Mouse (Mus musculus) kidney, postnatal 10 days (tissue): ENCODE measurements around the gene Nid1.
"Not testable (repeated sequence)": the region's sequence is repeated elsewhere in the genome, so short reads cannot be mapped to it uniquely, and the experiment has no call there.

Source experiments
- DNase-seq: peaks from one replicate; pipeline ENCODE4 v3.0.0; 2021; ENCODE audit warnings: mixed read lengths

The Nid1 gene

DNA sequence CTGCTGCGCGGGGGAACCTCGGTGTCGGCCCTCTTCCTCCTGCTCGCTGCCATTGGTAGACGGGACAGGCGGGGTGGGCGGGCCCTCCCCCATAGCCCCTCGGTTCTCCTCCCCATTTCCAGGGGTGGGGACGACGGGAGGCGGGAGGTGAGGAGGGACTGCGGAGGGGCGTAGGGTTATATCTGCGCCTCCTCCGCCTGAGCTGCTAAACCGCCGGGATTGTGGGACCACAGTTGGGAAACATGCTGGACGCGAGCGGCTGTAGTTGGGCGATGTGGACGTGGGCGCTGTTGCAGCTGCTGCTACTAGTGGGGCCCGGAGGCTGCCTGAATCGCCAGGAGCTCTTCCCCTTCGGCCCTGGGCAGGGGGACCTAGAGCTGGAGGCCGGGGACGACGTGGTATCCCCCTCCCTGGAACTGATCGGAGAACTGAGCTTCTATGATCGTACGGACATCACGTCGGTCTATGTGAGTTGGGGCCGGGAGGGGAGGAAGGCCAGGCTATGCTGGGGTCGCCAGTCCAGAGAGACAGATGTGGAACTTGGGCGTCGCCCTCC, at the start of gene Nid1:
Gene Nid1, plus strand, starts transcription at position 92 of the 556 bp plus-strand sequence.
- peak; percentile 56 for DNase-seq

DNA sequence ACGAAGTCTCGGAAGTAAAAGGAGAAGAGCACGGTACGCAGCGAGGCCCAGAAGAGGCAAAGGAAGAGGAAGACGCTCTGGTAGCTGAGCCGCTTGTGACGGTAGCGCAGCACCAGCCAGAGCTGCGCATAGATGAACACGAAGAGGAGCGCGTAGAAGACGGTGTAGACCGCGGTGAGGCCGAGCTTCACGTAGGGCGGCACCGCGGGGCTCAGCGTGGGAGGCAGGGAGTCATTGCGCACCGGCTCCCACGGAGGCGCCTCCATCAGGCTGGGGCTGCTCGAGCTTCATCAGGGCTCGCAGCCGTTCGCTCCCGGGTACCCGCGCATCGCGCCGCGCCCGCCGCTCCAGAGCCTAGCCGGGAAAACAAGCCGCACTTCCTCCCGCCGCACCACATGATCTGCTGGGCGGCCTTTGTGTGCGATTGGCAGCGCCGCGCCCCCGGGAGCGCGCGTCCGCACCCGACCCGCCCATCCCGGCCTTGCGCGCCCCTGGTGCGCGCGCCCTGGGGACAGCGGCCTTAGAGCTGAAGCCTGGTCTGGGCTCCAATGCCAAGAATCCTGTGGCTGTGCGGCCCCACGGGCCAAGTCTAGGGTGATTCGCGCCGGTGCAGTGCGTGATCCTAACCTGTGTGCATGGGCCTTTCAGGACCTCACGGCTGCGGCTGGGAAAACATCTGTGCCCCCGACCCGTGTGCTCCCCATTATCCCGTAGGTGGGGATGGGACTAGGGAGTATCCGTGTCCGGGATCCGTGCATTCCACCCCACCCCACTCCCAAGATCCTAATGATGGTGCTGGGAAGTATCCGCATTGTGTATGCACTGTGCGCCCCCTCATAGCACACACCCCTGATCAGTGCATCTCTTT, 43.9 kb upstream of the Nid1 start, which contains the start of gene Gpr137b:
Gene Gpr137b, minus strand, starts transcription at position 787 of the 868 bp plus-strand sequence.
- peak; percentile 65 for DNase-seq

DNA sequence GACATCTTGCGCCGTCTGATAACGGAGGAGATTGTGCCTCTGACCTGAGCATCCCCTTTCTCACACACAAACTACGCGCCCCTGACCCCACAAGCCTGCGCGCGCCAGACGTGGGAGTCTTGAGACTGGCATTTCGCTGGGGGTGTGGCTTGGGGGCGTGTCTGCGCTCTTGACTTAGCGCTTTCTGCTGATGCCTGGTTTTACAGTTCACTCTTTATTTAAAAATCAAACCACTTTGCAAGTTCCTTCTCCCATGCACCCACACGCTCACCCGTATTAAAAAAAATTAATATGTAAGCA, 43.3 kb upstream of the Nid1 start:
- DNase-seq, result peak; percentile 60

DNA sequence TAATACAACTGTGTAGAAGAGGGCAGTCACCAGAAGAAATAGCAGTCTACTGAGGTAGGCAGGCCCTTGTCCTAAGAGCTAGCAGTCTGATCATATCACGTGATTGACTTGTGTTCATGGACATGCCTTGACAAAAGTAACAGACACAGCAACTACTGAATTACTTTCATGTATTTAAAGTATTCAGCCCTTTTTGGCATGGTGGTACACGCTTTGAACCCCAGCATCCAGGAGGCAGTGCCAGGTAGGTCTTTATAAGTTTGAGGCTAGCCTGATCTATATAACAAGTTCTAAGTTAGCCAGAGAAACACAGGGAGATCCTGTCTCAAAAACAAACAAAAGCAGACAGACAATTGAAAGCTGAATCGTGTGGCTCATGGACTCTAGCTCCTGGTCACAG, 36.5 kb upstream of the Nid1 start:
- not testable (repeated sequence) for DNase-seq

DNA sequence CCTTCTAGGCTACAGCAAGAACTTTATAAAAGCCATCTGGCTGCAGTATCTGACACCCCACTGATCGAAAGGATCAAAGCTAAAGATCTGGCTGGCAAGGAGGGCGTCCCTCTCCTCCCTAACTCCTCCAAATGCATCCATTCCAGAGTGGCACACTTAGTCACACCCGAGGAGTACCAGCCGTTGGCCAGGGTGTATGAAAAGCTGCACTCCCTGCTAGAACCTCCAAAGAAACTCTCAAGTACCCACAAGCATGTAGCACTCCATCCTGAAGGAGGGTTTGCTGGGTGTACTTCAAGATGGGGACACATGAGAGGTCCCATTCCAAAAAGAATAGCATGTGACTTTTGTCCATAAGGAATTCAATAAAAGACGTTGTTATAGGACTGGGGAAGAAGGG, 34.5 kb upstream of the Nid1 start:
- not testable (repeated sequence) for DNase-seq

DNA sequence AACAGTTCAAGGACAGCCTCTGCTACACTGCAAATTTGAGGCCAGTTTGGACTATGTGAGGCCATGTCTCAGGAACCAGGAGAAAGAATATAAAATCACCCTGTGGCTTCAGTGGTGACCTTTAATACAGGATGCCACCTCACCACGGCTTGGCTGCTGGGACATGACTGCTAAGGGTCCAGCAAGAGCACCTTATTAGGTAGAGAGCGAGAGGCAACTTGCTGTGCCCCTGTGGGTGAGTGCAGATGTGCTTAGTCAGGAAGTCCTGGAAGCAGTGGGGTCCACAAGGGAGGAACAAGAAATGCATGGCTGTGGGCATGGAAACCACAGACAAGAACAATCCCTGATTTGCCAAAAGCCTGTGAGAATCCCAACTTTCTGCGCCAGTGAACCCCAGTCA, 34.0 kb upstream of the Nid1 start:
- not testable (repeated sequence) for DNase-seq

DNA sequence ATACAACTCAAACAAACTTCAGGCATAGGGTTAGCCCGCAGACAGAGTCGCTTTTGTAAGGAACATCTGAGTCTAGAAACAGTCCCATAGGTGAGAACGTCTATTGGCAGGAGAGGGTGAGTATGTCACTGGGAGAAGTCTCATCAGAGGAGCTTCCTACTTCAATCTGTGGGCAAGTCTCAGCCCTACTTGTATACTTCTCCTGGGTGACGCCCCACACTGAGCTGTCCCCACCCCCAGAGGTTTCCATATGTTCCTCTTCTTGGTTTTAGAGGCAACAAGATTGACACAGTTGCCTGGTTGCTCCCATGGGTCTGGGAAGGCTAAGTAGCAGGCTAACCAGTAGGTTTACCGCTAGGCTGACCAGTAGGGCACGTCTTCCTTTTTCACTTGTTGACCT, 33.5 kb upstream of the Nid1 start:
- not testable (repeated sequence) for DNase-seq

DNA sequence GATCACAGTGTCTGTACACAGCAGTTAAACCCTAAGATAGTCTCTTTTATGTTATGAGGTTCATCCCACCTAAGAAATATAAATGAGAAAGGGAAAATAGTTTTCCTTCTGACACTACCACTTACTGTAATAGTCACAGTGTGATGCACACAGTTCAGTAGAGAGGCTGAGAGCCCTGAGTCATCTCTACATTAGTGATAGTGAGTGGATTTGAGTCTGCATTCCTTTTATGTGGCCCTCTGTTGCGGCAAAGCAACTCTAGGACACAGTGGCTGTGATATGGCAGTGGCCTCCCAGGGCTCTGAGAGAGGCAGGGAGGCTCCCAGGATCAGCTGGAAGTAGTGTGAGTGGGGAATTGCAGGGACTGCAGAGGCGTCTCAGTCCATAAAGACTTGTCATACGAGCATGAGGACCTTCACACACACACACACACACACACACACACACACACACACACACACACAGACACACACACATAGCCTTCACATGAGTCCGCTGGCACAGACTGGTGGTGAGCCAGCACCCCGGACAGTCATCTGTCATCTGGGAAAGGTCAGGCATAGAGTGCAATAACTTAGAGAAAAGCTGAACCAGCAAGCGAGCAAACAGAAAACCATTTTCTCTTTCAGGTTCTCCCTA, 32.7 kb upstream of the Nid1 start:
- DNase-seq, result not testable (repeated sequence)

DNA sequence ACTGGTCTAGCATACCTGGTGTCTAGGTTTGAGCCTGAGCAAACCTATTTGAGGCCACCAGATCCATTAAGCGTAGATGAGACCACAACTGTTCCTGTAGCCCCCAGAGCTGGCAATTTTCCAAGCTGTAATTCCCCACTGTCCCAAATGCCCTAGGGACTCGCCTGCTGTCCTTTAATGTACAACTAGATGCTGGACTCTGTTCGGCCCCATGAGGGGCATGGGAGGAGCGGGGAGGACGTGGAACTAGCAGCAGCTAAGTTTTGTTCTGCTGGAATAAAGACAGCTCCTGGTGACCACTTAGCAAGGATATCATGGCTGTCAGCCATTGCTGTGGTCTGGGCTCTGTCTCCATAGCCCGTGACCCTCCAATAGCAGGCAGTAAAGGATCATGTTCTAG, 31.8 kb upstream of the Nid1 start:
- DNase-seq, result not testable (repeated sequence)

DNA sequence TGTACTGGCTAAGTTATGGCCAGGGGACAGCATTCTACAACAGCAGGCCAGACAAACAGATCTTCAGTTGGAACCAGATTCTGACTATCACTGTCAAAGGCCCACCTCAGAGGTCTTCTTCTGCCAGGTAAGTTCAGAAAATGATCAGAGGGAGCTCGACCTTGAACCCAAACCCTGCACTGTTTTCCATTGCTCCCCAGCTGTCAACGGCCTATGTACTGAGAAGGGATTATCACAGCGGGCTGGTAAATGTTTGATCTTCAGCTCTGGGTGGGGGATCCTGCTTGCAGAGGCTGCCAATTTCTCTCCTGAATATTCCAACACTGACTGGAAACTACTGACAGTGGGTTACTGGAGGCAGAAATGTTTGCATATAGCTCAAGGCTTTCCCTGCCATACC, 23.1 kb upstream of the Nid1 start:
- DNase-seq, result peak; percentile 54

DNA sequence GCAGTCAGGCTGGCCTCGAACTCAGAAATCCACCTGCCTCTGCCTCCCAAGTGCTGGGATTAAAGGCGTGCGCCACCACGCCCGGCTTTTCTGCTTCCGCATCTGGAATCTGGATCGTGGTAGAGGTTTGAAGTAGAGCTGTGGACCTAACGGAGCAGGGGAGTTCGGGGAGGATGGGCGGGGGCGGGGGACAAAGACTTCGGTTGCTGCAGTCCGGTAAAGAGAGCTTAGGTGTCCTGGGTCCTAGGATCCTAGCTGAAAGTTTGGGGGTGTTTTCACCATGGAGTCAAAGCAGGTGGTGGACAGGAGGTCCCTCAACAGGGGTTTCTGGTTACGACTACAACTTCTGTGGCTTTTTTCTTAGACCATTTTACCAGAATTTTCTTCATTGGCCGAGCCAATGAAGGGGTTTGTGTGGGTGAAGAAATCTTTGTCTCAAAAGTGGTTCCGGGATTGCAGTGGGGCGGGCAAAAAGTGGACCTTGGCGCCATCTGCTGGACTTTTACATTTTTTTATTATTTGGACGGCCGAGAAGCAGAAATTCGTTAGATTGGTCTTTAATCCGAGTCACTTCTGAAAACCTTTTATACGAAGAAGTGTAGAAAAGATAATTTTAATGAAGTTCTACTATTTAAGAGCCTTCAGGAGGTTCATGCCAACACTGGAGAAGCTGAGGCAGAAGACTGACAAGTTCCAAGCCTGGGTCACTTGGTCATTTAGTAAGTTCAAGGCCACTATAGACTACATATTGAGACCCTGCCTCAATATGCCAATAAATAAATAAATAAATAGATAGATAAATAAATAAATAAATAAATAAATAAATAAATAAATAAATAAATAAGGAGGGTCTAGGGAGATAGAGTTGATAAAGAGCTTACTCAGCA, 22.0 kb upstream of the Nid1 start:
- DNase-seq, result peak; percentile 71

DNA sequence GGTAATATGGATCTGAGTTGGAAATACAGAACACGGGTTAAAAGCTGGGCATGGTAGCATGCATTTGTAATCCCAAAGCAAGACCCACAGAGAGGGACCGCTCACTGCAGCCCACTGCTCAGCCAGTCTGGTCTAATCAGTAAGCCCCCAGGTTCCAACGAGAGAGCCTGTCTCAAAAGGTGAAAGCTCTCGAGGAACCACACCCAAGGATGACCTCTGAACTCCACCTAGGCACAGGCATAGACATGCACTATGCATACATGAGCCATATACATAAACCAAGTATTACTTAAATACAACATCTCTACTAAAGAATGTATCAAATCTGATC, 21.4 kb upstream of the Nid1 start:
- DNase-seq, result not testable (repeated sequence)

DNA sequence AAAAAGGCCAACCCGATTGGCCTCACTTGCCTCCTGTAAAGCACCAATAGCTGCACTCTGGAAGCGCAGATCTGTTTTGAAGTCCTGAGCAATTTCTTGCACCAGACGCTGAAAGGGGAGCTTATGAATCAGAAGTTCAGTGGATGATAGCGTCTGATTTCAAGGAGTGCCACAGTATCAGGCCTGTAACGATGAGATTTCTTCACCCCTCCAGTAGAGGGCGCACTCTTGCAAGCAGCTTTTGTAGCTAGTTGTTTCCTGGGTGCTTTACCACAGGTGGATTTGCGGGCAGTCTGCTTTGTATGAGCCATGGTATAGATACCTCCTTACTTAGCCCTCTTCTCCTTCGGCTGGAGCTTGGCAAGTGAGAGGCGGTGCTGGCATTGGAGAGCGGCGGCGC, 18.5 kb upstream of the Nid1 start:
- not testable (repeated sequence) for DNase-seq

DNA sequence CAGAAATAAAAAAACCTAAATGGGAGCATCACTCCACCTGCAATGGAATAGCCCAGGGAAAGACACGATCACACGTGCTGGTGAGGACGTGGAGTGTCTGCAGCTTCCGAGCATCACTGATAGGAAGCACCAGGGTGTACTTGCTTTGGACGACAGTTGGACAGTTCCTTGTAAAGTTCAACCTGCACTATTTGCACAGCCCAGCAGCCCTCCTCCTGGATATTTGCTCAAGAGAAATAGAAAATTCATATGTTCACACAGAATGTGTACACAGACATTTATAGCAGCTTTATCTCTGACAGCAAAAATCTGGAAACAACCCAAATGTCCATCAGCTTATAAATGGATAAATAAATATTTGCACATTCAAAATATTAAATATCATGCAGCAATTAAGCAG, 14.1 kb upstream of the Nid1 start:
- DNase-seq, result not testable (repeated sequence)

DNA sequence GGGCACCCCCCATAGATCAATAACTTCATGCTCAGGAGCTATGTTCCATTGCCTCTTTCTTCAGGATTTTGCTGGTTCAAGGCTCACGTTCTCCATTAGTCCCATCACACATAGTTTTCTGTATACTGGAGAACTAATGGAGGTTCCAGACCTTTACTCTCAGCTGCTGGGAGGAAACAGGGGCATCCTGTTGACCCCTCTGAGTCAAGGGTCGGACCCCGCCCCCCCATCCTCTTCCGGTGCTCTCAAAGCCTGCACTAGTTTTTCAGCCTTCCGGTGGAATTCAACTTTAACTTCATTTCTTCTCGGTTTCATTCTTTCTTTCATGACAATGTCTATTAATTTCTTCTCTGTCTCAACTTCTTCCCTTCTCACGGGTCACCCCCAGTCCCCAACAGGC, 1.2 kb upstream of the Nid1 start:
- peak; percentile 71 for DNase-seq

DNA sequence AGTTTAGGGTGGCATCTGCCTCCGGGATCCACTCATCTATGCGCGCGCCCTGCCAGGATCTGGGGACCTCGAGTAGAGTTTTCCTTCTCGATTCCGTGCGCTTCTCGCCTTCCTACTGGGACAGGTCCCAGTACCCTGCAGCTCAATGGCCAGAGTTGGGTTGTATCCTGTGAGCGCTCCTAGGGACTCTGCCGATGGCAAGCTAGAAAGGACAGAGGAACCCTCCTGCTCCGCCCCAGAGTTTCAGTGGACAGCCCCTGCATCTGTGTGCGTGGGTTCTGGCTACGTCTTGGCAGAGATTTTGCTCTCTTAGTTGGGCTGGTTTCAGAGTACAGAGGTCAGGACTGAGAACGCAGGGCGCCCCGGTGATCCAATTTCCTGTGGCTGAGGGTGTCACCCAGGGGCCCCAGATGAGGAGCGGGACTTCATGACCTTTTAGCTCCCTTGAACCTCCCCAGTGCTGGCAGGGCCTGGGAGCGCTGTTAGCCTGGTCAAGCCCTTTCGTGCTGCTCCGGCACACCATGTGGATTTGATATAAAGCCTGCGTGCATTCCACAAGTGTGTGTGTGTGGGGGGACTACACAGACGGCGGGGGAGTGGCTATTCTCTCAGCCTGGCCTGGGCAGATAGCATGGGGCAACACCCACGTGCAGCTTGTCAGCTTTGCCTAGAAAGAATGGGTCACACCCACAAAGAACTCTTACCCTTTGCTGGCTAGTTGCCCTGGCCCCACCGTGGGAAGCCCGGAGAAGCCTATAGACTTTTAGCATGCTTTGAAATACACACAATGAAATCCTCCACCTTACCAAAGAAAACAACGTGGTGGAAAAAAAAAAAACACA, 982 bp downstream of the Nid1 start:
- peak; percentile 46 for DNase-seq

DNA sequence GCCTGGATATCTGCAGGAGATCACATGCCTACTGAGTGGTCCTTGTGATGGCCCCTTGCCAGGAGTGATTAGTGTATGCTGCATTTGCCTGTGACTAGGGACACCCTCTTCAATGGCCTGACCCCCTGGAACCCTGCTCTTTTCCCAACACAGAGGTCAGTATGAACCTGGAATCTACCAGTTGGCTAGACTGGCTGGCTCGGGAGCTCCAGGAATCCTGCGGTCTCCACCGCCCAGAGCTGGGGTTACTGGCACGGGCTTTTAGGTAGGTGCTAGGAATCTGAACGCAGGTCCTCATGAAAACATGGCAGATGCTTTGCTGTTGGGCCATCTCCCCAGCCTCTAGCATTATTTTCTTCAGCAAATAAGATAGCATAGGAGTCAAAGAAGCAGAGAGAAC, 8.2 kb downstream of the Nid1 start:
- DNase-seq, result not testable (repeated sequence)

DNA sequence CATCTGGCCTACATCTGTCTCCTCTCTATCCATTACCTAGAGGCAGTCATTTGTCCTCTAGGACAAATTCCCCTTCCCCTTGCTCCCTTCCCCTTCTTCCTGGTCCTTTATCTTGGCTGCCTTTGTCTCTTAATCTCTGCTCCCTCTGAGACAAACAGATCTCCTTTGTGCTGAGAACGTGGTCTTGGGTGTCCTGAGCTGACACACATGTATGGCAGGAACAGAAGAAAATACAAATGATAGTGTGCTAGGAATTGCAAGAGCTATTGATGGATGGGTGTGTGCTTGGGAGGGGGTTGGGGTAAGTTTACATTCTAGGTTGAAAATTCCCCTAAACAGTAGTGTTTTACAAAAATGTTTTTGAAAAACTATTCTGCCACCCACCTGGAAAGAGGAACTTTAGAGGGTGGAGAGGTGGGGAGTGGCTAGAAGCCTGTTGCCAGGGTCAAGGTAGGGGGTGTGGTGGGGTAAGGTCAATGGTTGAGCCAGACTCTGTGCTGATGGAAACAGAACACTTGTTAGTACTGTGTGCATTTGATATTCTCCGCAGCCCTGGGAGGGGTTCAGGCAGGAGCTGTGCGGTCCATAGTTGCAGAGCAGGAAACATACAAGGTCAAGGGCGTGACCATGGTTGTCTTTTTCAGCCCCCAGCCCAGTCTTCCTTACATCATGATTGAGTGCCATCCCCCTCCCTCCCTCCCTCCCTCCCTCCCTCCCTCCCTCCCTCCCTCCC, 9.5 kb downstream of the Nid1 start:
- not testable (repeated sequence) for DNase-seq

DNA sequence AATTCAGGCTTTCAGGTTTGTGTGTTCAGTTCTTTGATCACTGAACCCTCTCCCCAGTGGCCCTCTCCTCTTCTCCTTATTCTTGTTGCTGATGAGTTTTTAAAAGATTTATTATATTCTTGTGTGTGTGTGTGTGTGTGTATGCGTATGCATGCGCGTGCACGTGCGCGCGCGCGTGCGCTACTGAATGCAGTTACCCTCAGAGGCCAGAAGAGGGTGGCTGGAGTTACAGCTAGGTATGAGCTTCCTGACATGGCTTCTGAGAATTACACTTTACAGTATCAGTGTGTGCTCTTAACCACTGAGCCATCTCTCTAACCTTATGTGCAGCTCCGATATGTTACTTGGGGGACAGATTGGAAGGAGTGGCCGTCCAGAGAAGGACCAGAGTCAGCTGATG, 12.6 kb downstream of the Nid1 start:
- not testable (repeated sequence) for DNase-seq

DNA sequence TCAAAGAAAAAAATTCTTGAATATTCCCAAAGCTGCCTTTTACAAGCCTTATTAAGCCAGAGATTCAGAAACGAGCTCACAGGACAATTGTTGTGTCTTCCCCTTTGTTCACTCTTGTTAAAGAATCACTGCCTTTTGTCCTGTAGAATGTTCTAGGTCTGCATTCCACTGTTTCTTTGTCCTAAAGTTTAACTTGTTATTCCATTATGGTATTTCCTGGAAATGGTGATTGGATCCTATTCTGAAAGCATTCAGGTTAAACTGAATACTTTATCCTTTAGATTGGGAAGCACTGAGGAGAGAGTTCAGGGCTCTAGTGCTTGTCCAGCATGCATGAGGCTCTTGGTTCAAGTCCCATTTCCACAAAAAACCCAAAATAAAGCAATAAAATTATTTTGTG, 13.6 kb downstream of the Nid1 start:
- not testable (repeated sequence) for DNase-seq

DNA sequence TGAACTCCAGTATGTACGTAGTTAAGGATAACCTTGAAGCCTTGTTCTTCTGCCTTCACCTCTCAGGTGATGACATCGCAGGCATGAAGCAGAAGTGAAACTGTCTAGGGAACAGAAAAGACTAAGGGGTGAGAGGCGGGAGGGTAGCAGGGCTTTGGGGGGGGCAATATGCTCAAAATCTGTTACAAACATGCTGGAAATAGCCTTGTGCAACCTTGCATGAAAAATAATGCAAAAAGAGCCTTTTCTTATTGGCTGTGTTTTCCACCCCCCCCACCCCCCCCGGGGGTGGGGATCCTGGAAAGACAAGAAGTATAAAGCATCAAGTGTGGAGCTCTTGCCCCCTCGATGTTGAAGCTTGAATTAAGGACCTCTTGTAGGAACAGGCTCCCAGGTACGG, 16.0 kb downstream of the Nid1 start:
- not testable (repeated sequence) for DNase-seq
